Mouse (Mus musculus): ENCODE measurements around the gene Mgat2. TPM values are rescaled to one million over a fixed set of nuclear protein-coding genes. Genes with fewer than 3 reads are reported as not detected.
"Not testable (repeated sequence)": the region's sequence is repeated elsewhere in the genome, so short reads cannot be mapped to it uniquely, and the experiment has no call there.

Gene Mgat2
- polyA plus RNA-seq, 1 experiment from 2014 or later = 45.7 TPM

GRCm38 (mm10) chr12:69164904-69165303 is 19.1 kb upstream of the Mgat2 start:
- no peaks in the 10 kb centered on the region for H3K9me3 ChIP-seq (ENCODE audit: low read length)
- H3K36me3 ChIP-seq (ENCODE audit: insufficient read depth, low read length) = no peaks in the 10 kb centered on the region
- no peak overlapping the region for H3K27ac ChIP-seq (ENCODE audit: low read length)
- DNase-seq (ENCODE audit: low spot score) (no peak), ATAC-seq (no peak)
- WGBS = 43% methylated on average over 3 of the region's 3 CpGs
- H3K4me3 ChIP-seq (ENCODE audit: low read depth, low read length) = no peak overlapping the region
- no peaks in the 10 kb centered on the region for H3K27me3 ChIP-seq (replicated peaks; ENCODE audit: insufficient read depth, low read length)
- H3K4me1 ChIP-seq (ENCODE audit: insufficient read depth, low read depth, low read length) = peaks cover 4% of the 10 kb centered on the region; the same call in 1 of the 2 replicates
- no peak overlapping the region for H3K4me2 ChIP-seq (replicated peaks; ENCODE audit: low read depth, low read length)
- no peak overlapping the region for H3K9ac ChIP-seq (replicated peaks; ENCODE audit: low read depth)
- no peak for TF ChIP-seq EP300 (IDR thresholded peaks at IDR 0.05)
- no peak for TF ChIP-seq CTCF (IDR thresholded peaks at IDR 0.05)

- H3K9ac ChIP-seq (replicated peaks; ENCODE audit: low read depth); DNase-seq (ENCODE audit: low spot score); H3K4me3 ChIP-seq (ENCODE audit: low read depth, low read length); H3K4me2 ChIP-seq (replicated peaks; ENCODE audit: low read depth, low read length); H3K36me3 ChIP-seq (ENCODE audit: insufficient read depth, low read length); H3K27me3 ChIP-seq (replicated peaks; ENCODE audit: insufficient read depth, low read length); ATAC-seq; H3K27ac ChIP-seq (ENCODE audit: low read length); H3K9me3 ChIP-seq (ENCODE audit: low read length); H3K4me1 ChIP-seq (ENCODE audit: insufficient read depth, low read depth, low read length): not testable (repeated sequence)
- 72% methylated on average over 8 of the region's 8 CpGs for WGBS
These were observed 16.9 kb upstream of the Mgat2 start for GRCm38 (mm10) chr12:69166861-69167581.

GRCm38 (mm10) chr12:69167656-69168460 is 16.1 kb upstream of the Mgat2 start:
- Histone ChIP-seq H3K9me3 (ENCODE audit: low read length) (no peaks in the 10 kb centered on the region), H3K27ac (ENCODE audit: low read length) (no peak overlapping the region), H3K9ac (replicated peaks; ENCODE audit: low read depth) (peak overlapping the region; percentile 76), H3K27me3 (replicated peaks; ENCODE audit: insufficient read depth, low read length) (no peaks in the 10 kb centered on the region), H3K36me3 (ENCODE audit: insufficient read depth, low read length) (no peaks in the 10 kb centered on the region), H3K4me1 (ENCODE audit: insufficient read depth, low read depth, low read length) (peaks cover 4% of the 10 kb centered on the region; the same call in 1 of the 2 replicates), H3K4me3 (ENCODE audit: low read depth, low read length) (peak overlapping the region; percentile 59), H3K4me2 (replicated peaks; ENCODE audit: low read depth, low read length) (peak overlapping the region; percentile 92)
- 5% methylated on average over 18 of the region's 18 CpGs for WGBS
- no peak for TF ChIP-seq EP300 (IDR thresholded peaks at IDR 0.05)
- no peak for TF ChIP-seq CTCF (IDR thresholded peaks at IDR 0.05)
- DNase-seq (ENCODE audit: low spot score) (no peak), ATAC-seq (peak; percentile 8; the same call in 1 of the 2 replicates)

- Histone ChIP-seq H3K4me1 (ENCODE audit: insufficient read depth, low read depth, low read length) (peaks cover 4% of the 10 kb centered on the region; the same call in 1 of the 2 replicates), H3K4me3 (ENCODE audit: low read depth, low read length) (peak within 1 kb of the TSS; percentile 59), H3K9me3 (ENCODE audit: low read length) (no peaks in the 10 kb centered on the region), H3K27ac (ENCODE audit: low read length) (peak within 1 kb of the TSS; percentile 66), H3K27me3 (replicated peaks; ENCODE audit: insufficient read depth, low read length) (no peaks in the 10 kb centered on the region), H3K36me3 (ENCODE audit: insufficient read depth, low read length) (no peaks in the 10 kb centered on the region), H3K4me2 (replicated peaks; ENCODE audit: low read depth, low read length) (peak within 1 kb of the TSS; percentile 92), H3K9ac (replicated peaks; ENCODE audit: low read depth) (peak within 1 kb of the TSS; percentile 76)
- ATAC-seq = peak; percentile 97
- WGBS = under 1% methylated on average over 36 of the region's 40 CpGs
- DNase-seq (ENCODE audit: low spot score) = peak; percentile 84
- TF ChIP-seq CTCF (IDR thresholded peaks at IDR 0.05) = no peak
- TF ChIP-seq EP300 (IDR thresholded peaks at IDR 0.05) = peak; percentile 94
These were observed 15.4 kb upstream of the Mgat2 start, which contains the start of gene Lrr1 for GRCm38 (mm10) chr12:69168461-69169106. TSS of gene Lrr1 (plus strand) at chr12:69168814.

- no peaks in the 10 kb centered on the region for H3K27me3 ChIP-seq (replicated peaks; ENCODE audit: insufficient read depth, low read length)
- DNase-seq (ENCODE audit: low spot score) = no peak
- TF ChIP-seq EP300 (IDR thresholded peaks at IDR 0.05) = no peak
- no peak for TF ChIP-seq CTCF (IDR thresholded peaks at IDR 0.05)
- H3K36me3 ChIP-seq (ENCODE audit: insufficient read depth, low read length) = no peaks in the 10 kb centered on the region
- WGBS = 94% methylated on average over 2 of the region's 2 CpGs
- H3K4me2 ChIP-seq (replicated peaks; ENCODE audit: low read depth, low read length) = no peak overlapping the region
- peaks cover 4% of the 10 kb centered on the region; the same call in 1 of the 2 replicates for H3K4me1 ChIP-seq (ENCODE audit: insufficient read depth, low read depth, low read length)
- no peak overlapping the region for H3K27ac ChIP-seq (ENCODE audit: low read length)
- no peak overlapping the region for H3K9ac ChIP-seq (replicated peaks; ENCODE audit: low read depth)
- H3K9me3 ChIP-seq (ENCODE audit: low read length) = no peaks in the 10 kb centered on the region
- no peak overlapping the region for H3K4me3 ChIP-seq (ENCODE audit: low read depth, low read length)
- ATAC-seq = no peak
These were observed 12.7 kb upstream of the Mgat2 start for GRCm38 (mm10) chr12:69171307-69171706.

GRCm38 (mm10) chr12:69175975-69176374 is 8.0 kb upstream of the Mgat2 start:
- WGBS = 92% methylated on average over 3 of the region's 3 CpGs
- no peak overlapping the region for H3K9ac ChIP-seq (replicated peaks; ENCODE audit: low read depth)

More at GRCm38 (mm10) chr12:69175975-69176374, 8.0 kb upstream of the Mgat2 start:
- H3K27me3 ChIP-seq (replicated peaks; ENCODE audit: insufficient read depth, low read length) = no peaks in the 10 kb centered on the region
- H3K4me2 ChIP-seq (replicated peaks; ENCODE audit: low read depth, low read length) = no peak overlapping the region
- H3K4me1 ChIP-seq (ENCODE audit: insufficient read depth, low read depth, low read length) = no peaks in the 10 kb centered on the region
- no peaks in the 10 kb centered on the region for H3K36me3 ChIP-seq (ENCODE audit: insufficient read depth, low read length)
- no peak overlapping the region for H3K4me3 ChIP-seq (ENCODE audit: low read depth, low read length)
- DNase-seq (ENCODE audit: low spot score) (no peak), ATAC-seq (no peak)
- no peak for TF ChIP-seq EP300 (IDR thresholded peaks at IDR 0.05)
- no peak for TF ChIP-seq CTCF (IDR thresholded peaks at IDR 0.05)
- no peak overlapping the region for H3K27ac ChIP-seq (ENCODE audit: low read length)
- no peaks in the 10 kb centered on the region for H3K9me3 ChIP-seq (ENCODE audit: low read length)
